Mouse (Mus musculus) brain, embryonic 14.5 days (tissue): ENCODE measurements around the gene Ccni. TPM values are rescaled to one million over a fixed set of nuclear protein-coding genes. Genes with fewer than 3 reads are reported as not detected.

Source experiments
- DNase-seq: peaks from one replicate; pipeline ENCODE4 v3.0.0-alpha.2; 2011; ENCODE audit warnings: low read depth
- CTCF ChIP-seq: fragments of 200-500 bp; IDR thresholded peaks from 2 replicates; pipeline ENCODE4 v1.5.1; 2012; ENCODE audit warnings: inconsistent platforms, mild to moderate bottlenecking, moderate library complexity, borderline replicate concordance; ENCODE audit not compliant: insufficient read depth, insufficient read length; ENCODE audit errors: extremely low read depth
- POLR2A ChIP-seq: fragments of 200-500 bp; IDR thresholded peaks from 2 replicates; pipeline ENCODE4 v1.6.1; 2012; ENCODE audit warnings: mild to moderate bottlenecking, inconsistent platforms, borderline replicate concordance; ENCODE audit not compliant: poor library complexity, insufficient read depth, insufficient read length, severe bottlenecking; ENCODE audit errors: extremely low read depth
- polyA plus RNA-seq: library from polyadenylated mRNA; depleted of rRNA; stranded (reverse); fragments of >200 nt; gene quantifications from 2 replicates; pipeline ENCODE4 v1.2.3, GENCODE M21; 2012; rRNA removed

Gene Ccni
- polyA plus RNA-seq, 1 experiment, result 187 TPM

- DNase-seq, result no peak
- no peak for TF ChIP-seq POLR2A
- no peak for TF ChIP-seq CTCF
These were observed 70.8 kb downstream of the Ccni start for GRCm38 (mm10) chr5:93135368-93136107.

GRCm38 (mm10) chr5:93133445-93134244, 72.7 kb downstream of the Ccni start:
- DNase-seq, result peak; percentile 82
- TF ChIP-seq POLR2A (no peak), CTCF (no peak)

Other genes starting within 250 kb of the Ccni start
- gene Sowahb, start 161.5 kb downstream of the Ccni start, polyA plus RNA-seq, result 0.05 and 0.07 TPM in 2 replicates
- 111 and 133 TPM in 2 replicates for gene Sept11, start 113.1 kb downstream of the Ccni start, polyA plus RNA-seq
- 0.27 and 0.90 TPM in 2 replicates for gene 2010109A12Rik, start within 50 bp of the Ccni start, polyA plus RNA-seq
- gene Ccng2, start 60.8 kb upstream of the Ccni start, polyA plus RNA-seq, result 83.1 and 97.4 TPM in 2 replicates